Mouse (Mus musculus) hindbrain, embryonic 14.5 days (tissue): Measurements from ENCODE around the gene Nptxr. TPM values are rescaled to one million over a fixed set of nuclear protein-coding genes. Genes with fewer than 3 reads are reported as not detected.

ENCODE experiments used
- ATAC-seq: fragments of 200-750 bp; cut with Nextera tagmentation; 2 replicates; pipeline ENCODE4 v1.8.0; 2017; ENCODE audit warnings: moderate number of reproducible peaks, mild to moderate bottlenecking, moderate TSS enrichment, moderate library complexity; ENCODE audit not compliant: low FRiP score
- DNase-seq: peaks from one replicate; pipeline ENCODE4 v3.0.0-alpha.2; 2015; ENCODE audit warnings: low spot score
- H3K27ac ChIP-seq: fragments of 300-500 bp; sonication (generic); 2 replicates; pipeline ENCODE4 v1.5.1; 2014; ENCODE audit warnings: mild to moderate bottlenecking, moderate library complexity
- H3K27me3 ChIP-seq: fragments of 300-500 bp; sonication (generic); 2 replicates; pipeline ENCODE4 v1.6.1; 2014; ENCODE audit warnings: mild to moderate bottlenecking, low read length, mixed read lengths; ENCODE audit not compliant: control insufficient read depth, insufficient read depth
- H3K36me3 ChIP-seq: fragments of 300-500 bp; sonication (generic); replicated peaks from 2 replicates; pipeline ENCODE4 v1.6.1; 2014; ENCODE audit not compliant: control insufficient read depth, insufficient read depth
- H3K4me1 ChIP-seq: fragments of 300-500 bp; sonication (generic); replicated peaks from 2 replicates; pipeline ENCODE4 v1.6.1; 2014; ENCODE audit warnings: antibody characterized with exemption, low read length, mixed read lengths; ENCODE audit not compliant: control insufficient read depth, insufficient read depth
- H3K4me2 ChIP-seq: fragments of 300-500 bp; sonication (generic); replicated peaks from 2 replicates; pipeline ENCODE4 v1.6.1; 2014; ENCODE audit warnings: mild to moderate bottlenecking, moderate library complexity
- H3K4me3 ChIP-seq: fragments of 300-500 bp; sonication (generic); replicated peaks from 2 replicates; pipeline ENCODE4 v1.5.1; 2014; ENCODE audit warnings: mild to moderate bottlenecking, low read length
- H3K9ac ChIP-seq: fragments of 300-500 bp; sonication (generic); 2 replicates; pipeline ENCODE4 v1.6.1; 2014
- H3K9me3 ChIP-seq: fragments of 300-500 bp; sonication (generic); 2 replicates; pipeline ENCODE4 v1.6.1; 2016; ENCODE audit warnings: low read length; ENCODE audit not compliant: control insufficient read depth
- whole genome bisulfite sequencing: fragments of 180-500 bp; shearing (Covaris S2); extraction: QIAGEN DNeasy Blood & Tissue Kit; methylation state at CpG from one replicate; pipeline ENCODE4 v1.1.7; 2014; 5-methylcytosine and 5-hydroxymethylcytosine counted together
- polyA plus RNA-seq: library from polyadenylated mRNA; unstranded; fragments of >200 nt; fragmentation: Nextera tagmentation; extraction: Ambion mirVana; gene quantifications from 2 replicates; pipeline ENCODE4 v1.2.1, GENCODE M21; 2014

Nptxr gene
- polyA plus RNA-seq, 1 experiment from 2014 or later: 20.9 TPM

GRCm38 (mm10) chr15:79787815-79788214 lies 16.8 kb downstream of the Nptxr start:
- 0 out of 2 replicates have a peak, but pooled peaks cover 3% of the 10 kb centered on the region for H3K36me3 ChIP-seq
- H3K4me2 ChIP-seq: no peak overlapping the region
- no peak overlapping the region for H3K4me3 ChIP-seq
- H3K27me3 ChIP-seq: no peaks in the 10 kb centered on the region
- H3K9me3 ChIP-seq: no peaks in the 10 kb centered on the region
- 0 out of 2 replicates have a peak overlapping the region, but pooled peaks have one; percentile 38 for H3K27ac ChIP-seq
- peaks cover 13% of the 10 kb centered on the region; the same call in 1 of the 2 replicates for H3K4me1 ChIP-seq
- no peak for ATAC-seq
- H3K9ac ChIP-seq: 0 out of 2 replicates have a peak overlapping the region, but pooled peaks have one; percentile 31
- DNase-seq: no peak
- WGBS: 38% methylated on average over 8 of the region's 8 CpGs

- no peak overlapping the region for H3K4me2 ChIP-seq
- H3K9me3 ChIP-seq: no peaks in the 10 kb centered on the region
- no peak overlapping the region for H3K27ac ChIP-seq
- DNase-seq: no peak
- peaks cover 13% of the 10 kb centered on the region; the same call in 1 of the 2 replicates for H3K4me1 ChIP-seq
- ATAC-seq: no peak
- no peaks in the 10 kb centered on the region for H3K27me3 ChIP-seq
- H3K9ac ChIP-seq: no peak overlapping the region
- H3K4me3 ChIP-seq: no peak overlapping the region
- 83% methylated on average over 1 of the region's 1 CpGs for WGBS
- H3K36me3 ChIP-seq: 0 out of 2 replicates have a peak, but pooled peaks cover 3% of the 10 kb centered on the region
These were observed 19.5 kb downstream of the Nptxr start for GRCm38 (mm10) chr15:79785056-79785455.

GRCm38 (mm10) chr15:79777749-79778148 lies 26.8 kb downstream of the Nptxr start, which contains the start of gene Dnal4:
Dnal4 (minus strand) TSS chr15:79777849.
- peaks cover 16% of the 10 kb centered on the region for H3K4me1 ChIP-seq
- no peaks in the 10 kb centered on the region for H3K36me3 ChIP-seq
- no peak within 1 kb of the TSS for H3K27ac ChIP-seq
- H3K4me2 ChIP-seq: no peak within 1 kb of the TSS
- H3K4me3 ChIP-seq: no peak within 1 kb of the TSS
- H3K9me3 ChIP-seq: no peaks in the 10 kb centered on the region
- H3K27me3 ChIP-seq: no peaks in the 10 kb centered on the region
- H3K9ac ChIP-seq: no peak within 1 kb of the TSS
- no peak for ATAC-seq
- no peak for DNase-seq

GRCm38 (mm10) chr15:79775662-79776061 lies 28.9 kb downstream of the Nptxr start:
- Histone ChIP-seq H3K4me2 (peak overlapping the region; percentile 91; the same call in 1 of the 2 replicates), H3K4me1 (peaks cover 16% of the 10 kb centered on the region), H3K4me3 (no peak overlapping the region), H3K9ac (0 out of 2 replicates have a peak overlapping the region, but pooled peaks have one; percentile 16), H3K27ac (no peak overlapping the region), H3K9me3 (no peaks in the 10 kb centered on the region), H3K27me3 (no peaks in the 10 kb centered on the region), H3K36me3 (no peaks in the 10 kb centered on the region)
- WGBS: 71% methylated on average over 7 of the region's 7 CpGs
- no peak for DNase-seq
- no peak for ATAC-seq

- Histone ChIP-seq H3K4me1 (peaks cover 16% of the 10 kb centered on the region), H3K36me3 (no peaks in the 10 kb centered on the region), H3K9me3 (no peaks in the 10 kb centered on the region), H3K4me2 (peak overlapping the region; percentile 91), H3K27ac (peak overlapping the region; percentile 82), H3K27me3 (no peaks in the 10 kb centered on the region), H3K9ac (peak overlapping the region; percentile 86), H3K4me3 (peak overlapping the region; percentile 84)
- under 1% methylated on average over 50 of the region's 50 CpGs for WGBS
- ATAC-seq (peak; percentile 98), DNase-seq (peak; percentile 99)
These were observed 30.2 kb downstream of the Nptxr start for GRCm38 (mm10) chr15:79774117-79775027.

GRCm38 (mm10) chr15:79770629-79771240 lies 33.8 kb downstream of the Nptxr start:
- ATAC-seq (no peak), DNase-seq (no peak)
- Histone ChIP-seq H3K27me3 (no peaks in the 10 kb centered on the region), H3K9me3 (no peaks in the 10 kb centered on the region), H3K4me1 (peaks cover 16% of the 10 kb centered on the region), H3K36me3 (no peaks in the 10 kb centered on the region), H3K4me2 (no peak overlapping the region), H3K9ac (no peak overlapping the region), H3K4me3 (no peak overlapping the region), H3K27ac (no peak overlapping the region)
- 71% methylated on average over 21 of the region's 21 CpGs for WGBS

GRCm38 (mm10) chr15:79768302-79768701 lies 36.3 kb downstream of the Nptxr start:
- ATAC-seq (no peak), DNase-seq (no peak)
- no peaks in the 10 kb centered on the region for H3K27me3 ChIP-seq
- no peaks in the 10 kb centered on the region for H3K9me3 ChIP-seq
- no peak overlapping the region for H3K4me2 ChIP-seq
- no peak overlapping the region for H3K4me3 ChIP-seq
- peaks cover 19% of the 10 kb centered on the region for H3K36me3 ChIP-seq
- H3K9ac ChIP-seq: no peak overlapping the region
- WGBS: 45% methylated on average over 6 of the region's 6 CpGs
- H3K4me1 ChIP-seq: peaks cover 3% of the 10 kb centered on the region; the same call in 1 of the 2 replicates
- H3K27ac ChIP-seq: no peak overlapping the region

GRCm38 (mm10) chr15:79767327-79767961 lies 37.1 kb downstream of the Nptxr start:
- Histone ChIP-seq H3K4me3 (no peak overlapping the region), H3K36me3 (peaks cover 27% of the 10 kb centered on the region), H3K27me3 (no peaks in the 10 kb centered on the region), H3K27ac (no peak overlapping the region), H3K9me3 (no peaks in the 10 kb centered on the region), H3K4me2 (no peak overlapping the region), H3K4me1 (no peaks in the 10 kb centered on the region), H3K9ac (no peak overlapping the region)
- no peak for ATAC-seq
- 77% methylated on average over 16 of the region's 16 CpGs for WGBS
- DNase-seq: no peak

GRCm38 (mm10) chr15:79766586-79767071 lies 37.9 kb downstream of the Nptxr start:
- ATAC-seq: no peak
- 86% methylated on average over 10 of the region's 10 CpGs for WGBS

More at GRCm38 (mm10) chr15:79766586-79767071, 37.9 kb downstream of the Nptxr start:
- Histone ChIP-seq H3K27me3 (no peaks in the 10 kb centered on the region), H3K9me3 (no peaks in the 10 kb centered on the region), H3K27ac (no peak overlapping the region), H3K4me3 (no peak overlapping the region), H3K9ac (no peak overlapping the region), H3K36me3 (peaks cover 35% of the 10 kb centered on the region), H3K4me1 (no peaks in the 10 kb centered on the region), H3K4me2 (no peak overlapping the region)
- DNase-seq: no peak
